In genomic region chr12:81918346-81918745, GRCm38 (mm10) we compare ENCODE assay signal across 29 mouse cellular contexts. TPM values are rescaled to one million over a fixed set of nuclear protein-coding genes. Genes with fewer than 3 reads are reported as not detected.
DNase-seq lines count a peak whose midpoint lies in the region; ATAC-seq and TF ChIP-seq lines count a peak whose summit lies in the region.
"Had no signal": no experiment of that assay in that cellular context is flagged by ENCODE, and none has a peak within 500 bp of the region (broad histone marks: within the 10 kb centered on the region; RNA-seq: fewer than 3 reads in every experiment).

No protein-coding gene starts in this region.

- H3K27ac ChIP-seq in midbrain, embryonic 11.5 days (ENCODE audit: low read depth, low read length): no peak overlapping the region
- no peak overlapping the region for H3K27ac ChIP-seq in midbrain, postnatal 0 days (ENCODE audit: low read depth, low read length)
- no peak overlapping the region for H3K27ac ChIP-seq in CH12.LX (ENCODE audit: insufficient read depth, low read depth)
- no peak overlapping the region for H3K27ac ChIP-seq in hindbrain, embryonic 16.5 days (ENCODE audit: low read depth, low read length)
- no peak overlapping the region for H3K27ac ChIP-seq in intestine, embryonic 15.5 days
- H3K27ac ChIP-seq: forebrain, embryonic 12.5 days; forebrain, embryonic 15.5 days; gastrocnemius, adult 2 months; heart, embryonic 15.5 days; hindbrain, embryonic 14.5 days had no signal

- TF ChIP-seq RAD21 in CH12.LX (IDR thresholded peaks at IDR 0.05; ENCODE audit: low read depth, low read length): no peak

- peak; percentile 19; the same call in 1 of the 2 replicates for TF ChIP-seq EP300 in CH12.LX (IDR thresholded peaks at IDR 0.05; ENCODE audit: low read length)

- peaks cover 6% of the 10 kb centered on the region for H3K36me3 ChIP-seq in midbrain, embryonic 11.5 days (ENCODE audit: control insufficient read depth, insufficient read depth, low read length)
- peaks cover 18% of the 10 kb centered on the region for H3K36me3 ChIP-seq in midbrain, postnatal 0 days (ENCODE audit: insufficient read depth, low read length)
- H3K36me3 ChIP-seq in CH12.LX (replicated peaks in 1 of 2; ENCODE audit: control insufficient read depth in 1 of 2, insufficient read depth in 1 of 2, low read length in 1 of 2): peaks cover 50 to 76% of the 10 kb centered on the region in 2 experiments
- H3K36me3 ChIP-seq in hindbrain, embryonic 16.5 days (ENCODE audit: control insufficient read depth, insufficient read depth, low read length): peaks cover 9% of the 10 kb centered on the region; the same call in 1 of the 2 replicates
- H3K36me3 ChIP-seq in intestine, embryonic 15.5 days: peaks cover 8% of the 10 kb centered on the region
- H3K36me3 ChIP-seq: G1E had no signal

- no peaks in the 10 kb centered on the region for H3K27me3 ChIP-seq in midbrain, embryonic 11.5 days (ENCODE audit: control insufficient read depth, insufficient read depth, low read length)
- H3K27me3 ChIP-seq in midbrain, postnatal 0 days (ENCODE audit: insufficient read depth, low read length): no peaks in the 10 kb centered on the region
- H3K27me3 ChIP-seq in CH12.LX (replicated peaks): no peaks in the 10 kb centered on the region
- no peaks in the 10 kb centered on the region for H3K27me3 ChIP-seq in hindbrain, embryonic 16.5 days (replicated peaks; ENCODE audit: control insufficient read depth, insufficient read depth, low read length)
- H3K27me3 ChIP-seq in intestine, embryonic 15.5 days (replicated peaks): no peaks in the 10 kb centered on the region
- H3K27me3 ChIP-seq: forebrain, embryonic 12.5 days; forebrain, embryonic 15.5 days; heart, embryonic 12.5 days; heart, embryonic 15.5 days; Patski had no signal

- no peak overlapping the region for H3K9ac ChIP-seq in midbrain, embryonic 11.5 days (ENCODE audit: low read length)
- no peak overlapping the region for H3K9ac ChIP-seq in midbrain, postnatal 0 days (replicated peaks; ENCODE audit: low read length, poor library complexity, severe bottlenecking)
- no peak overlapping the region for H3K9ac ChIP-seq in CH12.LX (ENCODE audit: insufficient read depth, low read depth)
- no peak overlapping the region for H3K9ac ChIP-seq in hindbrain, embryonic 16.5 days (ENCODE audit: low read depth, low read length)
- H3K9ac ChIP-seq in intestine, embryonic 15.5 days: no peak overlapping the region
- H3K9ac ChIP-seq: forebrain, embryonic 12.5 days; forebrain, embryonic 15.5 days; heart, embryonic 12.5 days; heart, embryonic 15.5 days; hindbrain, embryonic 14.5 days had no signal

- in situ Hi-C loops in CH12.LX (cut with MboI; ENCODE audit: low pct_ligation_motif_present, low pct_unique_long_range_greater_than_20kb, low sequenced_read_pairs): loop anchor here (5.0 to 10.0 kb wide), 2 partner anchors 121 to 304 kb away; no protein-coding TSS in a partner anchor

- no peak for TF ChIP-seq CTCF in midbrain, postnatal 0 days (IDR thresholded peaks at IDR 0.05)
- no peak for TF ChIP-seq CTCF in CH12.LX (conservative IDR thresholded peaks at IDR 0.05 in 1 of 2, IDR thresholded peaks at IDR 0.05 in 1 of 2; ENCODE audit: low read depth in 2 of 2, low read length in 2 of 2)

- H3K4me2 ChIP-seq in midbrain, embryonic 11.5 days: no peak overlapping the region
- H3K4me2 ChIP-seq in midbrain, postnatal 0 days (ENCODE audit: low read depth, low read length, poor library complexity, severe bottlenecking): no peak overlapping the region
- no peak overlapping the region for H3K4me2 ChIP-seq in CH12.LX (ENCODE audit: insufficient read depth, low read depth, poor library complexity, severe bottlenecking)
- no peak overlapping the region for H3K4me2 ChIP-seq in hindbrain, embryonic 16.5 days (ENCODE audit: low read length)
- no peak overlapping the region for H3K4me2 ChIP-seq in intestine, embryonic 15.5 days (replicated peaks)
- H3K4me2 ChIP-seq: forebrain, embryonic 12.5 days; forebrain, embryonic 15.5 days; heart, embryonic 12.5 days; heart, embryonic 15.5 days; hindbrain, embryonic 14.5 days had no signal

- no peaks in the 10 kb centered on the region for H3K4me1 ChIP-seq in midbrain, embryonic 11.5 days (ENCODE audit: control insufficient read depth, insufficient read depth, low read length)
- no peaks in the 10 kb centered on the region for H3K4me1 ChIP-seq in midbrain, postnatal 0 days (ENCODE audit: insufficient read depth, low read length)
- H3K4me1 ChIP-seq in CH12.LX (ENCODE audit: control insufficient read depth in 1 of 2, insufficient read depth in 2 of 2): peaks cover 10 to 72% of the 10 kb centered on the region in 2 experiments; a peak in 3 of 4 replicates
- no peaks in the 10 kb centered on the region for H3K4me1 ChIP-seq in hindbrain, embryonic 16.5 days (ENCODE audit: control insufficient read depth, insufficient read depth, low read depth, low read length)
- H3K4me1 ChIP-seq in intestine, embryonic 15.5 days (replicated peaks): no peaks in the 10 kb centered on the region
- H3K4me1 ChIP-seq: forebrain, embryonic 12.5 days; forebrain, embryonic 15.5 days had no signal

- no peak for ATAC-seq in midbrain, embryonic 11.5 days (ENCODE audit: low FRiP score)
- ATAC-seq in midbrain, postnatal 0 days (ENCODE audit: low FRiP score): no peak
- no peak for ATAC-seq in megakaryocyte, adult 5-6 weeks (ENCODE audit: poor library complexity, severe bottlenecking)
- no peak for ATAC-seq in hindbrain, embryonic 16.5 days
- no peak for ATAC-seq in intestine, embryonic 15.5 days
- ATAC-seq: activated CD4-positive, CD25-positive, alpha-beta regulatory T cell, adult 4 months; forebrain, embryonic 15.5 days; Patski had no signal

- H3K79me2 ChIP-seq in CH12.LX (replicated peaks; ENCODE audit: control insufficient read depth, extremely low read depth, insufficient read depth, poor library complexity, severe bottlenecking): peaks cover 17% of the 10 kb centered on the region

- H3K9me3 ChIP-seq in midbrain, embryonic 11.5 days (ENCODE audit: control insufficient read depth, low read length): no peaks in the 10 kb centered on the region
- no peaks in the 10 kb centered on the region for H3K9me3 ChIP-seq in midbrain, postnatal 0 days (ENCODE audit: low read length)
- H3K9me3 ChIP-seq in CH12.LX (replicated peaks; ENCODE audit: low read length): no peaks in the 10 kb centered on the region
- no peaks in the 10 kb centered on the region for H3K9me3 ChIP-seq in hindbrain, embryonic 16.5 days (ENCODE audit: control insufficient read depth, low read length)
- H3K9me3 ChIP-seq in intestine, embryonic 15.5 days: no peaks in the 10 kb centered on the region
- H3K9me3 ChIP-seq: forebrain, embryonic 12.5 days; forebrain, embryonic 15.5 days; G1E; heart, embryonic 12.5 days; heart, embryonic 15.5 days had no signal

- DNase-seq in midbrain, embryonic 11.5 days (ENCODE audit: low spot score, missing footprints): peak; percentile 49
- DNase-seq in midbrain, postnatal 0 days (ENCODE audit: low spot score): no peak
- DNase-seq in CH12.LX (ENCODE audit: extremely low read depth) (peak; percentile 63), R1 (ENCODE audit: low read depth, low spot score) (peak; percentile 23)
- DNase-seq: adrenal gland, adult 8-10 months; adrenal gland, postnatal 25 days; B cell, adult 2 months; cerebellum, adult 11-12 months; cerebellum, adult 8-10 months; cerebellum, postnatal 10 days; cerebellum, postnatal 36 days; gastrocnemius, adult 2 months; gastrocnemius, postnatal 25 days; heart, adult 18-20 months; heart, postnatal 10 days; heart, postnatal 36 days; kidney, adult 11 months; kidney, adult 8-10 months had no signal

- dilution Hi-C loops in CH12.LX (cut with MboI; ENCODE audit: extremely low pct_ligation_motif_present, extremely low pct_unique_long_range_greater_than_20kb, low sequenced_read_pairs): no loop called here

- H3K4me3 ChIP-seq in midbrain, embryonic 11.5 days (ENCODE audit: low read depth, low read length): no peak overlapping the region
- H3K4me3 ChIP-seq in midbrain, postnatal 0 days (ENCODE audit: low read depth, low read length): no peak overlapping the region
- no peak overlapping the region for H3K4me3 ChIP-seq in CH12.LX (replicated peaks in 1 of 3; ENCODE audit: low read depth in 2 of 3, low read length in 2 of 3, poor library complexity in 1 of 3)
- H3K4me3 ChIP-seq in hindbrain, embryonic 16.5 days (ENCODE audit: low read length): no peak overlapping the region
- no peak overlapping the region for H3K4me3 ChIP-seq in intestine, embryonic 15.5 days (replicated peaks)
- H3K4me3 ChIP-seq: forebrain, embryonic 12.5 days; forebrain, embryonic 15.5 days; gastrocnemius, adult 2 months; heart, embryonic 12.5 days; heart, embryonic 15.5 days had no signal

- 91% methylated on average over 12 of the region's 12 CpGs for WGBS in midbrain, embryonic 11.5 days
- WGBS in midbrain, postnatal 0 days: 90% methylated on average over 12 of the region's 12 CpGs
- 88% methylated on average over 12 of the region's 12 CpGs for WGBS in hindbrain, embryonic 16.5 days
- 86% methylated on average over 12 of the region's 12 CpGs for WGBS in intestine, embryonic 15.5 days

- no peak for TF ChIP-seq POLR2A in CH12.LX (IDR thresholded peaks at IDR 0.05; ENCODE audit: low read depth, low read length)

TF ChIP-seq in CH12.LX, 34 proteins besides CTCF, POLR2A, EP300 and RAD21 (continues in another document):
- TF ChIP-seq JUN (IDR thresholded peaks at IDR 0.05; ENCODE audit: insufficient read depth, low read depth, low read length): no peak
- TF ChIP-seq GABPA (IDR thresholded peaks at IDR 0.05; ENCODE audit: insufficient replicate concordance, low read depth, low read length): no peak
- no peak for TF ChIP-seq JUND (conservative IDR thresholded peaks at IDR 0.05; ENCODE audit: low read depth, low read length)
- TF ChIP-seq PAX5 (IDR thresholded peaks at IDR 0.05; ENCODE audit: low read length): no peak
- no peak for TF ChIP-seq CHD2 (IDR thresholded peaks at IDR 0.05; ENCODE audit: low read length)
- TF ChIP-seq ETS1 (conservative IDR thresholded peaks at IDR 0.05; ENCODE audit: low read depth, low read length): 0 out of 2 replicates have a peak, but pooled peaks have one; percentile 13
- no peak for TF ChIP-seq POLR2AphosphoS2 (IDR thresholded peaks at IDR 0.05; ENCODE audit: low read depth, low read length)
- TF ChIP-seq TCF12 (IDR thresholded peaks at IDR 0.05; ENCODE audit: low read depth, low read length): peak; percentile 32; the same call in 1 of the 2 replicates

RNA-seq across cellular contexts. Expression of gene Pcnx, which starts 58.5 kb away (rescaled TPM):
- 11.4 and 11.9 TPM in 2 replicates for polyA plus RNA-seq in midbrain, embryonic 11.5 days (2014; fragmentation: Nextera tagmentation; extraction: Ambion mirVana)
- total RNA-seq in midbrain, postnatal 0 days (2014; rRNA removed): 46.6 TPM in 2 replicates
- polyA plus RNA-seq in midbrain, postnatal 0 days (2015; fragmentation: Nextera tagmentation; extraction: Ambion mirVana): 4.8 and 8.2 TPM in 2 replicates
- 45.3 and 68.2 TPM in 2 replicates for total RNA-seq in CH12.LX (2012; rRNA removed)
- total RNA-seq in CH12.LX (2014; rRNA removed): 16.2 and 16.4 TPM in 2 replicates
- 78.7 and 89.1 TPM in 2 replicates for polyA plus RNA-seq in CH12.LX (2012; ENCODE audit: insufficient read length, low read depth)
- 33.1 and 40.1 TPM in 2 replicates for total RNA-seq in megakaryocyte, adult 5-6 weeks (2015)
- total RNA-seq in megakaryocyte, adult 5-6 weeks (2017): 13.1 and 18.8 TPM in 2 replicates
- polyA plus RNA-seq in hindbrain, embryonic 16.5 days (2015; fragmentation: Nextera tagmentation; extraction: Ambion mirVana): 8.6 and 9.2 TPM in 2 replicates
- 6.8 and 11.6 TPM in 2 replicates for polyA plus RNA-seq in intestine, embryonic 15.5 days (2015; fragmentation: Nextera tagmentation; extraction: Ambion mirVana)
- polyA plus RNA-seq: G1E had no signal
